Mouse (Mus musculus) midbrain, embryonic 16.5 days (tissue): ENCODE data around the gene Gfer. TPM values are rescaled to one million over a fixed set of nuclear protein-coding genes. Genes with fewer than 3 reads are reported as not detected.
"Not testable (repeated sequence)": the region's sequence is repeated elsewhere in the genome, so short reads cannot be mapped to it uniquely, and the experiment has no call there.

Experiments
- ATAC-seq: fragments of 200-750 bp; cut with Nextera tagmentation; 2 replicates; pipeline ENCODE4 v1.8.0; 2017; ENCODE audit warnings: moderate TSS enrichment
- H3K27ac ChIP-seq: fragments of 300-500 bp; sonication (generic); 2 replicates; pipeline ENCODE4 v1.5.1; 2014; ENCODE audit warnings: mild to moderate bottlenecking, low read length, mixed read lengths
- H3K27me3 ChIP-seq: fragments of 300-500 bp; sonication (generic); 2 replicates; pipeline ENCODE4 v1.6.1; 2014; ENCODE audit warnings: low read depth, low read length, mixed read lengths; ENCODE audit not compliant: control insufficient read depth, insufficient read depth
- H3K36me3 ChIP-seq: fragments of 300-500 bp; sonication (generic); 2 replicates; pipeline ENCODE4 v1.6.1; 2014; ENCODE audit warnings: mild to moderate bottlenecking, low read length, moderate library complexity, mixed read lengths; ENCODE audit not compliant: control insufficient read depth, insufficient read depth
- H3K4me1 ChIP-seq: fragments of 300-500 bp; sonication (generic); 2 replicates; pipeline ENCODE4 v1.6.1; 2014; ENCODE audit warnings: mild to moderate bottlenecking, low read length, mixed read lengths; ENCODE audit not compliant: control insufficient read depth, insufficient read depth
- H3K4me2 ChIP-seq: fragments of 300-500 bp; sonication (generic); 2 replicates; pipeline ENCODE4 v1.6.1; 2014; ENCODE audit warnings: mild to moderate bottlenecking, low read length, mixed read lengths
- H3K4me3 ChIP-seq: fragments of 300-500 bp; sonication (generic); 2 replicates; pipeline ENCODE4 v1.5.1; 2014; ENCODE audit warnings: low read depth, mild to moderate bottlenecking, low read length, moderate library complexity, mixed read lengths
- H3K9ac ChIP-seq: fragments of 300-500 bp; sonication (generic); 2 replicates; pipeline ENCODE4 v1.6.1; 2014; ENCODE audit warnings: low read depth, low read length, mixed read lengths
- H3K9me3 ChIP-seq: fragments of 300-500 bp; sonication (generic); replicated peaks from 2 replicates; pipeline ENCODE4 v1.6.1; 2014; ENCODE audit warnings: mild to moderate bottlenecking, low read length, mixed read lengths; ENCODE audit not compliant: control insufficient read depth, poor library complexity, severe bottlenecking
- WGBS: fragments of 180-500 bp; shearing (Covaris S2); extraction: QIAGEN DNeasy Blood & Tissue Kit; methylation state at CpG from one replicate; pipeline ENCODE4 v1.1.7; 2014; 5-methylcytosine and 5-hydroxymethylcytosine counted together
- polyA plus RNA-seq: library from polyadenylated mRNA; unstranded; fragments of >200 nt; fragmentation: Nextera tagmentation; extraction: Ambion mirVana; gene quantifications from 2 replicates; pipeline ENCODE4 v1.2.1, GENCODE M21; 2015

The Gfer gene
- polyA plus RNA-seq, 1 experiment from 2014 or later, result 33.7 TPM

DNA sequence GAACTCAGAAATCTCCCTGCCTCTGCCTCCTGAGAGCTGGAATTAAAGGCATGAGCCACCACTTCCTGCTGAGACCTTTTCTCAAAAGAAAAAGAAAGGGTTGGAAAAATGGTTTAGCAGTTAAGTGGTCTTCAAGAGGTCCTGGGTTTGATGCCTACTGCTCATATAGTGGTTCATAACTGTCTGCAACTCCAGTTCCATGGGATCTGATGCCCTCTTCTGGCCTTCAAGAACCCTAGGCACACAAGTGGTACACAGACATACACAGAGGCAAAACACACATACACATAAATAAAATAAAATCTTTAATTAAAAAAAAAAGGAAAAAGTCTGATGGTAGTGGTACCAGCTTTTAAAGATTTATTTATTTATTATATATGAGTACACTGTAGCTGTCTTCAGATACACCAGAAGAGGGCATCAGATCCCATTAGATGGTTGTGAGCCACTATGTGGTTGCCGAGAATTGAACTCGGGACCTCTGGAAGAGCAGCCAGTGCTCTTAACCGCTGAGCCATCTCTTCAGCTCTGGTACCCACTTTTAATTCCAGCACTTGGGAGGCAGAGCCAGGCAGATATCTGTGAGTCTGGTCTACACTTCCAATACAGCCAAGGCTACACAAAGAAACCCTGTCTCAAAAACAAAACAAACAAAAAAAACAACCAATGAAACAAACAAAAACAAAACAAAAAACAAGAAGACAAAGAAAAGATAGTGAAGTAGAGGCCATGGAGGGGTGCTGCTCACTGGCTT lies 29.9 kb upstream of the Gfer start:
- Histone ChIP-seq H3K4me2 (no peak overlapping the region), H3K4me1 (peaks cover 19% of the 10 kb centered on the region), H3K9me3 (no peaks in the 10 kb centered on the region), H3K36me3 (peaks cover 8% of the 10 kb centered on the region), H3K9ac (no peak overlapping the region), H3K27ac (no peak overlapping the region), H3K27me3 (no peaks in the 10 kb centered on the region; the same call in 1 of the 2 replicates), H3K4me3 (no peak overlapping the region)
- no peak for ATAC-seq
- WGBS, result 76% methylated on average over 3 of the region's 3 CpGs

DNA sequence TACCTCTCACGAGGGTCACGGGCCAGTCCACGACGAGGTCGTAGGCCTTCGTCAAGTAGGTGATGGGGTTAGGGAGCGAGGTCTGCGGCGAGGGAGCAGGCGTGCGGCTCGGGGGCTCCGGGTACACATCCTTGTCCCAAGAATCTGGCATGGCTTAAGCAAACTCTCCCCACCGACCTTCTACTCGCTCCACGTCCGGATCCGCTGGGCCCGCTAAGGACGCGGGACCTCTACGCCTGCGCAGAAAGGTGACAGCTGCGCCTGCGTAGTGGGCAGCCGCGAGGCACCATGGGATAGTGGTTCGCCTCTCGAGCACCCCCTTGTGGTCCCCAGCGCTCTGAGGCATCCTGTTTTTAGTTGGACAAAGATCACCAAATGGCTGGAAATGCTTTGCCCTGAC lies 28.2 kb upstream of the Gfer start, which contains the start of gene Ndufb10:
Gene Ndufb10 (minus strand): TSS at position 295 of the 400 bp plus-strand sequence.
- Histone ChIP-seq H3K4me2 (peak within 1 kb of the TSS; percentile 95), H3K27me3 (no peaks in the 10 kb centered on the region; the same call in 1 of the 2 replicates), H3K4me1 (peaks cover 21% of the 10 kb centered on the region), H3K36me3 (peaks cover 8% of the 10 kb centered on the region), H3K4me3 (peak within 1 kb of the TSS; percentile 84), H3K9me3 (no peaks in the 10 kb centered on the region), H3K9ac (peak within 1 kb of the TSS; percentile 94), H3K27ac (peak within 1 kb of the TSS; percentile 85)
- peak; percentile 76 for ATAC-seq
- under 1% methylated on average over 30 of the region's 30 CpGs for WGBS

DNA sequence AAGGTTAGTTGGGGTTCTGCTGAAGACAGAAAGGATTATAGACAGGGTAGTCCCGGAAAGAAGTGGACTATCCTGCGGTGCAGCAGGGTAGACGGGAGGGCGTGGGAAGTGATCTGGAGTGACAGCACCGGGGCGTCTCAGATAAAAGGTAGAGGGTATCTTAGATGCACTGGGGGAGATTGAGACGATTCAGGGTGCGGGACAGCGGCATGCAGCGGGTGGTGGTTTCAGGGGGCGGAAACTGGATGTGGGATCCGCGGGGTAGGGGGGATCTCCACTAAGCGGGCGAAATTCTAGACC lies 27.9 kb upstream of the Gfer start:
- peak overlapping the region; percentile 95 for H3K4me2 ChIP-seq
- H3K9me3 ChIP-seq, result no peaks in the 10 kb centered on the region
- H3K27ac ChIP-seq, result peak overlapping the region; percentile 85
- peak overlapping the region; percentile 94 for H3K9ac ChIP-seq
- WGBS, result 3% methylated on average over 15 of the region's 15 CpGs
- ATAC-seq, result 0 out of 2 replicates have a peak, but pooled peaks have one; percentile 4
- H3K36me3 ChIP-seq, result peaks cover 8% of the 10 kb centered on the region
- no peaks in the 10 kb centered on the region; the same call in 1 of the 2 replicates for H3K27me3 ChIP-seq
- peaks cover 23% of the 10 kb centered on the region for H3K4me1 ChIP-seq
- peak overlapping the region; percentile 84 for H3K4me3 ChIP-seq

DNA sequence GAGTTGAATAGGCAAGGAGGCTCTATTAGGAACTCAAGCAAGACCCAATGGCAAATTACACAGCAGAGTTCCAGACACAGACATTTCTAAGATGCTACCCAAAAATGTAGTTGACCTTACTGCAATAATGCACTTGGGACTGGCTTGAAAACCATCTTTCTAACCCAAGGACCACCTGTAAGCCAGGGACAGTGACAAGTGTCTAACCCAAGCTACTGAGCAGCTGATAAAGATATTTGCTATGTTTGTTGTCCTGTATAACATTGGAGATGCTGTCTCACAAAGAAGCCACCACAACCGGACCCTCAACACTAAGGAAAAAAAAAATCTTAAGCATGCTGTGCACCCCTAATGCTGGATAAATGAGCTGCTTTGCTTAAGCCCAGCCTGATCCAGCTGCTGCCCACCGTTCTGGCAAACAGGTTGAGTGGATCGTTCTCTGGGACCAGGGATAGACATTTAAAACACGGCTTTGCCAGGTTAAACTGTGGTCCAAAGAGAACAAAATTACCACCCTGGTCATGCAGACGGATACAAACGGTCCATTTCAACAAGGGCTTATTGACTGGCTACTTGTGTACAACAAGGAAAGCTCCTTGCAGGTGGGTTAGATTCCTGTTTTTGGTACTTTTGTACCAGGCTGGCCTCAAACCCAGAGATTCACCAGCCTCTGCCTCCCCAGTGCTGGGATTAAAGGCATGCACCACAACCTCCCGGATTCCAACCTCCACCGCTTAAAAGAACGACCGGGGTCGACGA lies 27.3 kb upstream of the Gfer start:
- peak overlapping the region; percentile 85 for H3K27ac ChIP-seq
- WGBS, result 3% methylated on average over 12 of the region's 12 CpGs
- H3K27me3 ChIP-seq, result no peaks in the 10 kb centered on the region; the same call in 1 of the 2 replicates
- peaks cover 8% of the 10 kb centered on the region for H3K36me3 ChIP-seq
- H3K9ac ChIP-seq, result peak overlapping the region; percentile 94
- no peaks in the 10 kb centered on the region for H3K9me3 ChIP-seq
- H3K4me1 ChIP-seq, result peaks cover 25% of the 10 kb centered on the region
- ATAC-seq, result no peak
- H3K4me3 ChIP-seq, result peak overlapping the region; percentile 84
- peak overlapping the region; percentile 95 for H3K4me2 ChIP-seq

DNA sequence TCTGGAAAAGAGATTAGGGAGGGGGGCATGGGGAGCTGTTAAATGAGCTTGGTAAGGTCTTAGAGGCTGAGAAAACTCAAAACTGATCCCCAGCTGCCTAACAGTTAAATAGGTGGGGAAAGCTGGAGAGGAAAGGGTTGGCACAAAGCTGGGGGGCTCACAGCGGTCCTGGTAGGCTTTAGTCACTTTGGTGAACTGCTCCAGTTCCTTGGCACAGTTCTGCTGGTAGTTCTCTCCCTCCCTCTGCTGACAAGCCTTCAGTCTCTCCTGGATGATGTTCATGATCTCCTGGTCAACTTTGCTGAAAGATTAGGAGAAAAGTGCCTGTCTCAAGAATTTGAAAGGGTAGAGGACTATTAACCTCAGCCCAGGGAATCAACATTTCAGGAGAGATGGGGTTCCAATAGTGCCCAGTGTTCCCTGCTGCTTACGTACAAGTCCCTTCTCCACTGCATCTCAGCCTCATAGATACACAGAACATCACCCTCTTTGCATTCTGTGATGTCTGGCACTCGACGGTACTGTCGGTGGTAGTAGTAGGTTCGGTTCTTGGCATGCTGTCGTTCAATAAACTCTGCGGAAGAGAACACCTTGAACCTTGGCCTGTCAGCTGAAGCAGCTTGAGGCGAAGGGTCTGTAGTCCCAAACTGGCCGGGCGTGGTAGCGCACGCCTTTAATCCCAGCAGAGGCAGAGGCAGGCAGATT lies 26.4 kb upstream of the Gfer start:
- H3K9ac ChIP-seq, result no peak overlapping the region
- 32% methylated on average over 13 of the region's 13 CpGs for WGBS
- peaks cover 8% of the 10 kb centered on the region for H3K36me3 ChIP-seq

DNA sequence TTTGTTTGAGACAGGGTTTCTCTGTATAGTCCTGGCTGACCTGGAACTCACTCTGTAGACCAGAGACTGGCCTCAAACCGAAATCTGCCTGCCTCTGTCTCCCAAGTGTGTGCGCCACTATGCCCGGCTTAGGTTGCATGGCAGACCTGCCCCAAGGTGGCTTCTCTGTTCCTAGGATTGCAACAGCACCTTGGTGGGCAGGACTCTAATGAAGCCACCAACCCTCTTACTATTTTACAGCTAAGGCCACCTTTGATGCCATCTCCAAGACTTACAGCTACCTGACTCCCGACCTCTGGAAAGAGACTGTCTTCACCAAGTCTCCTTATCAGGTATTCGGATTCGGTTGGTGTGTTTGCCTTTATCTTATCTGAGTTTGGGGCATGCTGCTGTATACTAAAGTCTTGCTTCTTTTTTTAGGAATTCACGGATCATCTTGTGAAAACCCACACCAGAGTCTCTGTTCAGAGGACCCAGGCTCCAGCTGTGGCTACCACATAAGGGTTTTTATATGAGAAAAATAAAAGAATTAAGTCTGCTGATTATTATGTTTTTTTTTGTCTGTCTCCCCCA lies 25.5 kb upstream of the Gfer start:
- H3K4me2 ChIP-seq, result peak overlapping the region; percentile 41
- 0 out of 2 replicates have a peak overlapping the region, but pooled peaks have one; percentile 17 for H3K4me3 ChIP-seq
- ATAC-seq, H3K9me3 ChIP-seq, H3K27ac ChIP-seq, H3K27me3 ChIP-seq, H3K36me3 ChIP-seq: not testable (repeated sequence)
- H3K9ac ChIP-seq, result 0 out of 2 replicates have a peak overlapping the region, but pooled peaks have one; percentile 7
- WGBS, result 72% methylated on average over 7 of the region's 7 CpGs
- peaks cover 25% of the 10 kb centered on the region for H3K4me1 ChIP-seq

More for the DNA sequence above, 26.4 kb upstream of the Gfer start:
- peak overlapping the region; percentile 10; the same call in 1 of the 2 replicates for H3K4me2 ChIP-seq
- H3K4me1 ChIP-seq, result peaks cover 25% of the 10 kb centered on the region
- H3K27me3 ChIP-seq, result no peaks in the 10 kb centered on the region; the same call in 1 of the 2 replicates
- H3K27ac ChIP-seq, result no peak overlapping the region
- no peak overlapping the region for H3K4me3 ChIP-seq
- ATAC-seq, result no peak
- H3K9me3 ChIP-seq, result no peaks in the 10 kb centered on the region

DNA sequence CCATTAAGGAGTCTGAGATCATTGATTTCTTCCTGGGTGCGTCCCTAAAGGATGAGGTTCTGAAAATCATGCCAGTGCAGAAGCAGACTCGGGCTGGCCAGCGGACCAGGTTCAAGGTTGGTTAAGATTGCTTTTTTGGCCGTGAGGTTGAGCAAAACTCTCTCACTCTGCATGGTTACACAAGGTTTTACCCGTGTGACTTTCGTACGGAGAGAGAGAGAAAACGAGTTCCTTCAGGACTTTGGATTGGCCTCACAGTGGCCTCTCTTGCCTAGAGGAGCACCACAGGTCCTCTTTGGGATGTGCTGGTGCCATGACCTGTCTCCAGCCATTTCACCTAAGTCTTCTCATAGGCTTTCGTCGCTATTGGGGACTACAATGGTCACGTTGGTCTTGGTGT lies 24.7 kb upstream of the Gfer start:
- H3K4me1 ChIP-seq, result peaks cover 25% of the 10 kb centered on the region
- H3K4me2 ChIP-seq, result peak overlapping the region; percentile 87
- peak overlapping the region; percentile 60 for H3K9ac ChIP-seq
- under 1% methylated on average over 11 of the region's 11 CpGs for WGBS
- ATAC-seq, H3K27ac ChIP-seq, H3K9me3 ChIP-seq, H3K36me3 ChIP-seq, H3K27me3 ChIP-seq: not testable (repeated sequence)
- H3K4me3 ChIP-seq, result peak overlapping the region; percentile 79

DNA sequence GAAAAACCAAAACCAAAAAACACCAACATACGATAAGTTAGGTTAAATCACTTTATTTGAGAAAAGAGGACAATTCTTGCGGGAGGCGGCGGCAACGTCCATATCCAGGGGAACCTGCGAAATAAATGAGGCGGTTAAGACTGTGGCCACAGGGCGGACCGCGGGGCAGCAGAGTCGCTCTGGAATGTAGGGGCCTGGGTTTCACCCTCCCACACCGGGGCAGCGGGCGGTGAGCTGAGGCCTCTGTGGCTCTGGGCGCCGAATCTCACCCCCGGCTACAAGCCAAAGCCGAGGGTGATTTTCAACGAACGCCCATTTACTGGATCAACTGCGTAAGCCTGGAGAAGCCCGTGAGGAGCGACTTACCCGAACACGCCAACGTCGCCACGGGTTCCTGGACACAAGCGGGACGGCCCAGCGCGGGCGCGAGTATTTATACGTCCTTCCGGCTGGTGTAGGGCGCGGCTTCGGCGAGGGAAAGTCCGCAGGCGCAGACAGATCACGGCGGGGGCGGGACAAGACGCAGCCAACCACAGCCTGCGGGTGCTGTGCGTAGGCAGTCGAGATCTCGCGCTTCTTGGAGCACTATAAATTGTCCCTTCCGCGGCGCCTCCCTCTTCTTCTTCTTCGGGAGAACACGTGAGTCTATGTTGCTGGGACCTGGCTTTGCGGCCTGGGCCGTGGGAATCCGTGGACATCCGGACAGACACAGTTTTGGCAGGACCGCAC lies 23.7 kb upstream of the Gfer start:
- H3K4me2 ChIP-seq, result peak overlapping the region; percentile 87
- H3K27me3 ChIP-seq, result no peaks in the 10 kb centered on the region
- under 1% methylated on average over 61 of the region's 61 CpGs for WGBS
- peak overlapping the region; percentile 79 for H3K4me3 ChIP-seq
- H3K36me3 ChIP-seq, result peaks cover 8% of the 10 kb centered on the region
- H3K4me1 ChIP-seq, result peaks cover 25% of the 10 kb centered on the region
- H3K9me3 ChIP-seq, result no peaks in the 10 kb centered on the region
- H3K9ac ChIP-seq, result peak overlapping the region; percentile 89
- ATAC-seq, result peak; percentile 97
- H3K27ac ChIP-seq, result peak overlapping the region; percentile 84
